Mouse (Mus musculus): Measurements from ENCODE around the gene Mogs.

Mogs gene

GRCm38 (mm10) chr6:83095968-83096367 lies 19.3 kb upstream of the Mogs start:
- no peak for DNase-seq (ENCODE audit: low spot score in 2 of 2)

- DNase-seq (ENCODE audit: low spot score in 2 of 2): no peak
Observed at GRCm38 (mm10) chr6:83098411-83098810, 16.9 kb upstream of the Mogs start.

- DNase-seq (ENCODE audit: low spot score in 2 of 2): peak; percentile 86 to 89
Observed at GRCm38 (mm10) chr6:83101316-83101687, 14.0 kb upstream of the Mogs start, which contains the start of the genes Ccdc142 and Gm42688. Ccdc142 (plus strand) TSS chr6:83101601. Gm42688 (plus strand) TSS chr6:83101617.

- DNase-seq (ENCODE audit: low spot score in 2 of 2): peak; percentile 53 to 57
Observed at GRCm38 (mm10) chr6:83101688-83102556, 13.4 kb upstream of the Mogs start.

GRCm38 (mm10) chr6:83103130-83103650 lies 12.1 kb upstream of the Mogs start:
- DNase-seq (ENCODE audit: low spot score in 2 of 2): no peak

DNA sequence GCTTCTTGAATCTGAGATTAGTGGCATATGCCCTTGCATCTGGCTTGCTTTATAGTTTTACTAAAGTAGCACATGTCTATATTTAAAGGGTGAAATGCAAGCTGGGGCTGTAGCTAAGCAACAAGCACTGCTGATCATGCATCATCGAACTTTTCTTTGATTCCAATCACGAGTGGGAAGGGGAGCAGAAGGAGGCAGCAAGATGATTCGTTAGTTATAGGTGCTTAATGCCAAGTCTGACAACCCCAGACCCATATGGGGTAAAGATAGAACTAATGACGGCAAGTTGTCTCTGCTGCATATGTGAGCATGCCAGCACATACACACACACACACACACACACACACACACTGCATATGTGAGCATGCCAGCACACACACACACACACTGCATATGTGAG lies 11.1 kb upstream of the Mogs start:
- DNase-seq (ENCODE audit: low spot score in 2 of 2): no peak

- DNase-seq (ENCODE audit: low spot score in 2 of 2): peak; percentile 59 to 73
Observed at GRCm38 (mm10) chr6:83107566-83108400, 7.5 kb upstream of the Mogs start.

GRCm38 (mm10) chr6:83108762-83109668 lies 6.3 kb upstream of the Mogs start, which contains the start of gene Mrpl53:
Mrpl53 (plus strand) TSS chr6:83109040.
- peak; percentile 76 to 82 for DNase-seq (ENCODE audit: low spot score in 2 of 2)

- no peak for DNase-seq (ENCODE audit: low spot score in 2 of 2)
Observed at GRCm38 (mm10) chr6:83111510-83112136, 3.7 kb upstream of the Mogs start.

DNA sequence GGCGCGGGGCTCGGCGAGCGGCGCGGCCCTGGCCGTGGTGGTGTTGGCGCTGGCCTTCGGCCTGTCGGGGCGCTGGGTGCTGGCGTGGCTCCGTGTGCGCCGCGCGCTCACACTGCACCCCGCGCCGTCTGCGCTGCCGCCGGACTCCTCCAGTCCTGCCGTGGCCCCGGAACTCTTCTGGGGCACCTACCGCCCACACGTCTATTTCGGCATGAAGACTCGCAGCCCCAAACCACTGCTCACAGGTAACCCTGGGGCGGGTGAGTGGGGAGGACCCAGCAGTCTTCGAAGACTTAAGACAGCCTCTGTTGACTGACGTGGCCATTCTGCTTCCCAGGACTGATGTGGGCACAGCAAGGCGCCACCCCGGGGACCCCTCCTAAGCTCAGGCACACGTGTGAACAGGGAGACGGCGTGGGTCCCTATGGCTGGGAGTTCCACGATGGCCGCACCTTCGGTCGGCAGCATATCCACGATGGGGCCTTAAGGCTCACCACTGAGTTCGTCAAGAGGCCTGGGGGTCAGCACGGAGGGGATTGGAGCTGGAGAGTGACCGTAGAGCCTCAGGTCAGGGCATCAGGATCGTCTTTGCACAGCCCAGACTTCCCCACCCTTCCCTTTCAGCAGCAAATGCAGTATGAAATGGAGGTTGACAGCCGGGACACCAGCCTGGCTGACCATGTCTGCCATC lies 531 bp downstream of the Mogs start:
- DNase-seq (ENCODE audit: low spot score in 2 of 2): no peak

GRCm38 (mm10) chr6:83116373-83117164 lies 1.3 kb downstream of the Mogs start:
- DNase-seq (ENCODE audit: low spot score in 2 of 2): no peak

- DNase-seq (ENCODE audit: low spot score in 2 of 2): no peak
Observed at GRCm38 (mm10) chr6:83117165-83117438, 1.8 kb downstream of the Mogs start.

GRCm38 (mm10) chr6:83117616-83118015 lies 2.3 kb downstream of the Mogs start:
- DNase-seq (ENCODE audit: low spot score in 2 of 2): no peak

DNA sequence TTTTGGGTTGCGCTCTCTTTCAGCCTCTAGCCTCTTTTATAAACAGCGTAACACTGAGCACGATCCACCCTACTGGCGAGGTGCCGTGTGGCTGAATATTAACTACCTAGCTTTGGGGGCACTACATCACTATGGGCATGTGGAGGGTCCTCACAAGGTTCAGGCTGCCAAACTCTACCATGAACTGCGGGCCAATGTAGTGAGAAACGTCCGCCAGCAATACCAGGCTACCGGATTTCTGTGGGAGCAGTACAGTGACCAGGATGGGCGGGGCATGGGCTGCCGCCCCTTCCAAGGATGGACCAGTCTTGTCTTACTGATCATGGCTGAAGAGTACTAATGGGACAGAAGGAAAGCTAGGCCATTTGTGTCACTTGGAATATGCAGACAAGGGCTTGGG lies 3.1 kb downstream of the Mogs start:
- DNase-seq (ENCODE audit: low spot score in 2 of 2): no peak

GRCm38 (mm10) chr6:83118825-83119733 lies 3.8 kb downstream of the Mogs start:
- DNase-seq (ENCODE audit: low spot score in 2 of 2): no peak

DNA sequence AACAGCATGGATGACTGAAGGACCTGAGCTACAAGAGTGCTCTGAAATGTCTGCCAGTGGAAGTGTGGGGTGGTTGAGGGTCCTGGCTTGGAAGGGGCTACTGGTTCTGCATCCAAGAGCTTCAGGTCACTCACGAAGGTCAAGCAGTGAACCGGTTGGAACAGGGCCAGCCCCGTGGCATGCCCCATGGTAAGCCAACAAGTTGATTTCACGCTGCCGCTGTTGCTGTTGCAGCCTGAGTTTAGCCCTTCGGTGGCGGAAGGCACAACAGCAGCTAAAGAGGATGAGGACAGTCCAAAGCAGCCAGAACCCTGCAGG lies 4.4 kb downstream of the Mogs start:
- no peak for DNase-seq (ENCODE audit: low spot score in 2 of 2)

DNA sequence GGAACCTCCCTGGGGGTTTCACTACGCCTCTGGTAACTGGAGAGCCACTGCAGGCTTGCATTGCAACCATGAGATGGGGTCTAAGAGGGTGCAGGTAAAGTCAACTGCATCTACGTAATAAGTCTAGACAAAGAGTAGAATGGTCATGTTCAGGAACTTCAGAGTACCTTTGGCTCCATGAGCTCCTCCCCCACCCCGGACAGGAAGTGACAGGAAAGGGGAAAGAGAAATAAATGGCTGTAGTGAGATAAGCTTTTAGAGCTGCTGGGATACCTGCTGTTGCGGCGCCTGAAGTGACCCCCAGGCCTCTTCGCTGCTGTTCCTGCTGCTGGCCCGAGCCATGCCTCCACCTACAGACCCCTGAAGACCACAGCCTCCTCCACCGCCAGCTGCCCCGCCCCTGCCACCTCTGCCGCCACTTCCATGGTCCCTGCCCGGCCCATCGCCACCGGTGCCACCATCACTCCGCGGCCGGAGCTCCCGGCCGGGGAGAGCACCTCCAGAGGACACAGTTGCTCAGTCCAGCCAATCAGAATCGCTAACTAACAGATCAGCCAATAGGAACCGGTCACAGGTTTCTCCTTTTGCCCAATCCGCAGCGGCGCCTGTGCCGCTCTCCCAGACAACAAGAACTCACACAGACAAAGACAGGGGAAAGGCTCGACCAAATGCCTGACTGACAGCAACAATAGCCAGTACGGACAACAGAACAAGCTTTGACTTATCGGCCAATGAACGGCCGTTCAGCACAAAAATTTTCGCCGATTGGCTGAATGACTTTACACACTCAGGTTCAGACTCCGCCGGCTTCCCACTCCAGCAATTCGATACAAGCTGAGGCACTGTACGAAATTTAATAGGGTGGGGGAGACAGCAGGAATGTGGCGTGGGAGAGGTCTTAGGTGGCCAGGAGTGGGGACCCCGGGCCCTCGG lies 5.9 kb downstream of the Mogs start, which contains the start of gene Wbp1:
Gene Wbp1, minus strand, starts transcription at position 630 of the 933 bp plus-strand sequence.
- peak; percentile 90 to 94 for DNase-seq (ENCODE audit: low spot score in 2 of 2)

Measured in urinary bladder, postnatal 36 days (tissue).